Mouse (Mus musculus): ENCODE measurements around the gene Gsk3a.
A peak's percentile ranks its signal among the peaks of the same experiment; 100 is the strongest.

Gene Gsk3a

DNA sequence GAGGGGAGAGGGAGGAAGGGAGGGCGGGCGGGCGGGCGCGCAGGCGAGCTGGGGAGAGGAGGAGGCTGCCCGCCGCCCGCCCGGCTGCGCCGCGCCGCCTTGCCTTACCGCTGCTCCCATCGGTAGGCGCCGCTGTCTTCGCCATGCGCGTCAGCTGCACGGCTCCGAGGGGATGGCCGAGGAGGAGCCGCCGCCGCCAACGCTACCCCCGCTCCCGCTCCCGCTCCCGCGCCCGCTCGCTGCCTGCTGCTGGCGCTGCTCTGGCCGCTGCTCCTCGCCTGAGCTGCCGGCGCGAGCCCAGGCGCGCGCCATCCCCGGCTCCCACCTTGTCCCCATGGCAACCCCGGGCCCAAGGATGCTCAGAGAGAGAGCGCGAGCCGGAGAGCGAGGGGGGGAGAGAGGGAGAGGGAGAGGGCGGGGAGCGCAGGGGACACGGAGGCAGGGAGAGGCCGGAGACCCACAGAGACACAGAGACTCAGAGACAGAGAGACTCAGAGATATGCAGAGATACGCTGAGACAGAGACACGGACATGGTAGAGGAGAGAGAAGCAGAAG lies 58.0 kb downstream of the Gsk3a start, which contains the start of gene Pou2f2:
Pou2f2 (minus strand) TSS at position 121 of the 556 bp plus-strand sequence.
- peak; percentile 92 for DNase-seq

DNA sequence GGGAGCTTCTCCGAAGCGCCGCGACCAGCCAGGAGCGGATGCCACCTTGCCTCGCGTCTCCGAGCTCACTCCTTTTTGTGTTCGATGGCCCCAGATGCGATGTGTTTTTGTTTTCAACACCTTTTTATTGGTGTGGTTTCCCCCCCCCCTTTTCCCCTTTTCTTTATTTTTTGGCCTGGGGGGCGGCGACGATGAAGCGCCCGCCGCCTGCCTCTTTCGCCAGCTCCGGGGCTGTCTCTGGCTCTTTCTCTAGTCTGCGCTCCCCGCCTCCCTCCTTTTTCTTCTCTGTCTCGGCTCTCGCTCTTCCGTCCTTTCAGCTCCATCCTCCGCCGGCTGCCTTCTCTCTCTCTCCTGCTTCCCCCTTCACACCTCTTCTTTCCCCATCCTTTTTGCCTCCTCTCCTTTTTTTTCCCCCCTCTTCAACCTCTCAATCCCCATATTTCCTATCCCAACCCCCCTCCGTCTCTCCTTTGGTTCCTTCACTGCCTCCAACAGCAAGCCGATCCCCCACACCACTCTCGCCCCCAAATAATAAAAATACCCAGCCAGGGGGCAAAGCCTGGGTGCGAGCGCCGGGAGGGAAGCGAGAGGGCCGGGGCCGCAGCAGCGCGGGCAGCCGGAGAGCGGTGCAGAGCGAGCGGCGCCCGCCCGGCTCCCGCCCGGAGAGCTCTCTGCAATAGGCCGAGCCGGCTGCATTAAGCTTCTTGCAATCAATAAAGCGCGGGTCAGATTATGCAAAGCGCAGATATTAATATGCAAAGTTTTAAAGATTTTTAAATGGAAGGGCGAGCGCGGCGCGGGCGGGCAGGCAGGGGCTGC lies 58.7 kb downstream of the Gsk3a start:
- peak; percentile 53 for DNase-seq

DNA sequence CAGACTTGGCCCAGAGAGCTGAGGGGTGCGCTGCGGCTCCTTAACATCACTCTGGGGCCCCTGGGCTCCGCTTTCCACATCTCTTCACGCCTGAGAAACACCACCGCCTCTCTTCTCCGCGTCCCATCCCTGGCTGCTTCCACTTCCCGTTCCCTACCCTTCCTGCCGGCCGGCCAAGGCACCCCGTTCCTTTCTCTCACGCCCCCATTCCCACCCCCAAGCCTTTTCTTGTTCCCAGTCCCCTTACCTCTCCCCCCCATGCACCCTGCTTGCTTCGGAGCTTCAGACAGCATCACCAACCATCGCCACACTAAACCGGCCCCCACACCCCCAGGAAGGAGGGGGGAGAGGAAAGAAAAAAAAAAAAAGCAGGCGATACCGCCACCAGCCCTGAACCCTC lies 59.3 kb downstream of the Gsk3a start:
- DNase-seq: peak; percentile 44

All from right cerebral cortex, adult 18-20 months (tissue).